Mouse (Mus musculus) stomach, postnatal 0 days (tissue): Measurements from ENCODE around the gene Tfip11.

Experiments used
- CTCF ChIP-seq: IDR thresholded peaks from 2 replicates; pipeline ENCODE4 v1.5.1; 2016; ENCODE audit warnings: antibody characterized with exemption, low read depth, mild to moderate bottlenecking, moderate library complexity
- EP300 ChIP-seq: optimal IDR thresholded peaks from 2 replicates; pipeline ENCODE3; 2016; ENCODE audit warnings: antibody characterized with exemption

DNA sequence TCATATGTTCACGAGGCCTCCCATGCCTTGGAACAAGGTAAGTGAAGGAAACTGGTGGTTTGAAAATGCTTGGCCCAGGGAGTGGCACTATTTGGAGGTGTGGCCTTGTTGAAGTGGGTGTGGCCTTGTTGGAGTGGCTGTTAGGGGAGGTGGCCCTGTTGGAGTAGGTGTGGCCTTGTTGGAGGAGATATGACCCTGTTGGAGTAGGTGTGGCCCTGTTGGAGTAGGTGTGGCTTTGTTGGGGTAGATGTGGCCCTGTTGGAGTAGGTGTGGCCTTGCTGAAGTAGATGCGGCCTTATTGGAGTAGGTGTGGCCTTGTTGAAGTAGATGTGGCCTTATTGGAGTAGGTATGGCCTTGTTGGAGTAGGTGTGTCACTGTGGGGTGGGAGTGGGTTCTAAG is 59.8 kb downstream of the Tfip11 start:
- TF ChIP-seq CTCF (no peak), EP300 (no peak)
